Mouse (Mus musculus) midbrain, embryonic 10.5 days (tissue): Measurements from ENCODE around the gene D930020B18Rik. TPM values are rescaled to one million over a fixed set of nuclear protein-coding genes. Genes with fewer than 3 reads are reported as not detected.

Experiments
- DNase-seq: peaks from one replicate; pipeline ENCODE4 v3.0.0-alpha.2; 2017; ENCODE audit warnings: low spot score
- H3K27ac ChIP-seq: fragments of 300-500 bp; sonication (generic); replicated peaks from 2 replicates; pipeline ENCODE4 v1.5.1; 2016; ENCODE audit warnings: mild to moderate bottlenecking
- H3K27me3 ChIP-seq: fragments of 300-500 bp; sonication (generic); 2 replicates; pipeline ENCODE4 v1.6.1; 2016; ENCODE audit warnings: low read depth, mild to moderate bottlenecking; ENCODE audit not compliant: poor library complexity, severe bottlenecking
- H3K36me3 ChIP-seq: fragments of 300-500 bp; sonication (generic); 2 replicates; pipeline ENCODE4 v1.6.1; 2016; ENCODE audit warnings: mild to moderate bottlenecking, moderate library complexity
- H3K4me1 ChIP-seq: fragments of 300-500 bp; sonication (generic); 2 replicates; pipeline ENCODE4 v1.6.1; 2016
- H3K4me3 ChIP-seq: fragments of 300-500 bp; sonication (generic); 2 replicates; pipeline ENCODE4 v1.5.1; 2016; ENCODE audit warnings: mild to moderate bottlenecking, moderate library complexity
- H3K9me3 ChIP-seq: fragments of 300-500 bp; sonication (generic); replicated peaks from 2 replicates; pipeline ENCODE4 v1.6.1; 2016; ENCODE audit warnings: mild to moderate bottlenecking
- WGBS: fragments of 180-500 bp; shearing (Covaris S2); methylation state at CpG from one replicate; pipeline ENCODE4 v1.1.7; 2016; 5-methylcytosine and 5-hydroxymethylcytosine counted together
- polyA plus RNA-seq: library from polyadenylated mRNA; unstranded; fragments of >200 nt; fragmentation: Nextera tagmentation; extraction: Ambion mirVana; gene quantifications from 2 replicates; pipeline ENCODE4 v1.2.1, GENCODE M21; 2016

D930020B18Rik gene
- polyA plus RNA-seq, 1 experiment from 2014 or later, result not detected

DNA sequence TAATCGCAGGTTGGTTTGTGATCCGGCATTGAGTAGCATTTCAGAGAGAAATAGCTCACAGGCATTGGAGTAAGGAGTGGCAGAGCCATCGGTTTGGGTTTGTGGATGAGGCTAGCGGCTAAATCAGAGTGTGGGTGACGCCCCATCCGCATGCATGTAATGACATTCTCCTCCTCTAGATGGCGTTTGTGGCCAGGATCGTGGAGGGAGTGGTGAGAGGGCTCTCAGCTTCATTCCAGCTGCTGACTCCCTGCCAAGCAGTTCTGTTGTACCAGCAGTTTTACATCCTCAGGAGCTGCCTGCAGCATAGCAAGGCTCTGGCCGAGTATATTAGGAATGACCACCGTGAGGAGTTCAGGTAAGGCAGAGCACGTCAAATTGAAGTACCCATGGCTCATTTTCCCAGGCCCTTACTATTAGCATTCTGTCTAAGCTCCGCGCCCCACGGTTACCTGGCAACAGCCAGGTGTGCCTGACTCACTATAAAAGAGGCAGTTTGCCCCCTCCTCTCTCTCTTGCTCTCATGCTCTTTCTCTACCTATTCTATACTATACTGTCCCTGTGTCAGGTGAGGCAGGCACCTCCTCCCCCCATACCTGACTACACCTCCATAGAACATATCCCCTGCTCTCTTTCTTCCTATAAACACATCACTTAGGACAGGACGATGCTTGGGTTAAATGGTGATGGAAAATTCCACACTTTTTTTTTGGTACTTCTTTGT lies 48.4 kb downstream of the D930020B18Rik start:
- Histone ChIP-seq H3K27me3 (no peaks in the 10 kb centered on the region), H3K36me3 (no peaks in the 10 kb centered on the region), H3K4me3 (no peak overlapping the region), H3K4me1 (0 out of 2 replicates have a peak, but pooled peaks cover 4% of the 10 kb centered on the region), H3K27ac (no peak overlapping the region), H3K9me3 (no peaks in the 10 kb centered on the region)
- peak; percentile 78 for DNase-seq
- WGBS, result 24% methylated on average over 15 of the region's 15 CpGs

DNA sequence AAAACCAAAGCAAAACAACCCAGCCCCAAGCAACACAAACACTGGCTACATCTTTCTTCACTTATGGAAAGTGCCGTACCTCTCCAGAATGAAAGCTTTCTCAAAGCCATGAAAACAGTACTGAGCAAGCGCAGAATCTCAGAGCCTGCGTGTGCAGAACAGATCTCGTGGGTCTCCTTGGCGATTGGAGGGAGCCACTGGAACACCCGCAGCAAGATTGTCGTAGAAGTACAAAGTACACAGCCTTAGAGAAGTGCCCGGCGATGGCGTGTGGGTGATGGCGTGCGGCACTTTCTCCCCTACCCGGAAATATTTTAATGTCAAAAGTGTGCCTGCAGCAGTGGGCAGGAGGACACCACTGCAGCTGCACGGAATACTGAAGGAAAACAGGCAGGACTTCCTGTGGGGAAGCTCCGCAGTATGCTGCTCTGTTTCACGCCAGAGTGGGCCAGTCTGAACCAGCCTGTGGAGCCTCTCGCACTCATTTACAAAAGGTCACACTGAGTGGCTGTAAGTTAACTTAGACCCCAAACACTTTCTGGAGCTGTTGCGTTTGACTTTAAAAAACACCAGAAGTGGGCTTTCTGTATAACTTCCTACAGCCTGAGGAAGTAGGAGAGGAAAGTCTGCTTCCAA lies 51.7 kb downstream of the D930020B18Rik start:
- H3K4me1 ChIP-seq, result 0 out of 2 replicates have a peak, but pooled peaks cover 4% of the 10 kb centered on the region
- H3K9me3 ChIP-seq, result no peaks in the 10 kb centered on the region
- no peak for DNase-seq
- WGBS, result 47% methylated on average over 18 of the region's 18 CpGs
- no peaks in the 10 kb centered on the region for H3K27me3 ChIP-seq
- 0 out of 2 replicates have a peak overlapping the region, but pooled peaks have one; percentile 5 for H3K4me3 ChIP-seq
- H3K27ac ChIP-seq, result 0 out of 2 replicates have a peak overlapping the region, but pooled peaks have one; percentile 33
- no peaks in the 10 kb centered on the region for H3K36me3 ChIP-seq

DNA sequence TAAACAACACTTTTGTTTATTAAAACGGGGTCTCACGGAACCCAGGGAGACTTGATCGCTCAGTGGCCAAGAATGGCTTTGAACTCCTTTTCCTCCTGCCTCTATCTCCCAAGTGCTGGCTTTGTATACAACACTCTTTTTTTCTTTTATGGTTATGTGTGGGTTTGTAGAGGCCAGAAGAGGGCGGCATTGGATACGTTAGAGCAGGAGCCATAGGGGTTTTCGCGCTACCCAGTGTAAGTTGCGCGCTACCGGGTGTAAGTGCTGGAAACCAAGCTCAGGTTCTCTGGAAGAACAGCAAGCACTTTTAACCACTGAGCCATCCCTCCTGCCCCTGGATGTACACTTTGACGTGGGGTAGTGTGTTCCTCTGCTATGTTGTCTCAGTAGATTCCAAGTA lies 53.2 kb downstream of the D930020B18Rik start:
- 81% methylated on average over 11 of the region's 11 CpGs for WGBS
- H3K4me1 ChIP-seq, result 0 out of 2 replicates have a peak, but pooled peaks cover 4% of the 10 kb centered on the region
- H3K36me3 ChIP-seq, result no peaks in the 10 kb centered on the region
- no peak overlapping the region for H3K27ac ChIP-seq
- no peak overlapping the region for H3K4me3 ChIP-seq
- DNase-seq, result no peak
- H3K27me3 ChIP-seq, result no peaks in the 10 kb centered on the region
- no peaks in the 10 kb centered on the region for H3K9me3 ChIP-seq

DNA sequence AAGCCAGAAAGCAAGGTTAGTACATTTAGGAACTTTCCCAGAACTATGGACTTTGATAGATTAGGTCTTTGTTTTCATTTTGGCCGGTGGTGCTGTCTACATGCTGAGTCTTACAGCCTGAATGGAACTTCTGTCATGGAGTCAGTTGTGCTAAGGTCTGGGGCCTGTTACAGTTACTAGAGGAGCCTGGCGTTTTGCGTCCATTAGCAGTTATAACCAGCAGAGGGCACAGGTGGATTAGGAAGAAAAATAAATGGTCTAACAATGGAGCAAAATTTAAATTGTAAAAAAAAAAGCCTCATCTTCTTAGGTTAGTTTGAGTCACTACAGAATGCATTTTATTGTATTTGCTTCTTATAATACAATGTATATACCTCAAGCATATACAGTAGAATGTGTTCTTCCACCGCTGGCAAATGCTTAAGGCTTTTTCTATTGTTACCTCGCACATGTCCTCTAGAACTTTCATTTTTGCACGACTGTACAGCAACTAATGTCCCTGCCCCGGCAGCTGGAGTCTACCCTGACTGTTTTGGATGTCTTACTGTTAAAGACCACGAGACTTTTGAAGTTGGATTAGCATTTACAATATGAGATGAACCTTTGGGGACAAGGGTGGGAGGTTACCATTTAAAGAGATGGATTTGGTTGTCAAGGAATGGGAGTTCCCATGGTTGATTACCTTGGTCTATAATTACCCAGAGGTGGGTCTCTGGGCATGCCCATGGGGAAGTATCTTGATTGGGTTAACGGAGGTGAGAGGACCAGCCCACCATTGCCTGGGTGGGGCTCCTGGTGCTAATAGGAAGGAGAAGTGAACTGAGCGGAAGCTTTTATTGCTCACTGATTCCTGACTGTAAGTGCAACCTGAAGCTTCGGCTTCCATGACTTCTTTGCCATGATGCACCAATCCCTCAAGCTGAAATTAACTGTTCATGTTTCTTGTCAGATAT lies 60.2 kb downstream of the D930020B18Rik start:
- Histone ChIP-seq H3K4me3 (no peak overlapping the region), H3K27me3 (no peaks in the 10 kb centered on the region), H3K27ac (no peak overlapping the region), H3K9me3 (no peaks in the 10 kb centered on the region), H3K4me1 (no peaks in the 10 kb centered on the region), H3K36me3 (no peaks in the 10 kb centered on the region)
- WGBS, result 71% methylated on average over 11 of the region's 11 CpGs
- DNase-seq, result no peak

DNA sequence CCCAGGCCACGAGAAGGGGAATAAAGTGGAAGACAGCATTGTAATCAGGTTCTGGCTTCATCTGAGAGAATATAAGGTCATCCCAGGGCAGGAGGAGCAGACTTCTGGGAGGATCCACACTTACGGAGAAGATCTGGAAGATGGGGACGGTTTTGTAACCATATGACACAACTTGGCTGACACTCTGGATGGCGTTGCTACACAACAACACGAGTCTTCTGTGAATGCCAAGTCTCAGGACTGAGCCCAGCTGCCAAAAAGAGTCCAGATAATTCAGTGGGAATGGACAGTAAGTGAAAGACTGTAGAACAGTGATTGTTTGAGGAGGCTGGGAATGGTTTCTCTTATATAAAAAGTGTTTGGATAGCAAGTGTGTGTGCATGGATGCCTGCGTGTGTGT lies 62.2 kb downstream of the D930020B18Rik start:
- Histone ChIP-seq H3K36me3 (no peaks in the 10 kb centered on the region), H3K9me3 (no peaks in the 10 kb centered on the region)
- 87% methylated on average over 6 of the region's 6 CpGs for WGBS

DNA sequence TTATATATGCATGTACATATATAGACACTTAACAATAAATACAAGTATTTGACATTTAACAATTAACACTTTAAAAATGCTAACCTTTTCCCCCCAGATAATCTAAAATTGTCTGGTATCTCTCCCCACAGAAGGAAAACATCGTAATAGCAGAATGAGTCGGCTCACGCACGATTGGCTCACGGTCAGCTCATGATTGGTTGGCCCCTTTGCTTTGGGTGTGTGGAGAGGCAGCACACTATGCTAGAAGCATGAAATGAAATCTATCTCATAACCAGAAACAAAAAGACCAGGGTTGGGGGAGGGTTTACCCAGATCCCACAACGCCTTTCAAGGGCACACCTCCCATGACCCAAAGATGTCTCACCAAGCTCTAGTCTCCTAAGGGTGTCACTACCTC lies 63.5 kb downstream of the D930020B18Rik start:
- Histone ChIP-seq H3K9me3 (no peaks in the 10 kb centered on the region), H3K36me3 (no peaks in the 10 kb centered on the region), H3K4me3 (no peak overlapping the region), H3K27ac (no peak overlapping the region), H3K4me1 (no peaks in the 10 kb centered on the region), H3K27me3 (no peaks in the 10 kb centered on the region)
- 93% methylated on average over 6 of the region's 6 CpGs for WGBS
- no peak for DNase-seq

More for the DNA sequence above, 62.2 kb downstream of the D930020B18Rik start:
- Histone ChIP-seq H3K27me3 (no peaks in the 10 kb centered on the region), H3K4me1 (no peaks in the 10 kb centered on the region), H3K4me3 (no peak overlapping the region), H3K27ac (no peak overlapping the region)
- no peak for DNase-seq

DNA sequence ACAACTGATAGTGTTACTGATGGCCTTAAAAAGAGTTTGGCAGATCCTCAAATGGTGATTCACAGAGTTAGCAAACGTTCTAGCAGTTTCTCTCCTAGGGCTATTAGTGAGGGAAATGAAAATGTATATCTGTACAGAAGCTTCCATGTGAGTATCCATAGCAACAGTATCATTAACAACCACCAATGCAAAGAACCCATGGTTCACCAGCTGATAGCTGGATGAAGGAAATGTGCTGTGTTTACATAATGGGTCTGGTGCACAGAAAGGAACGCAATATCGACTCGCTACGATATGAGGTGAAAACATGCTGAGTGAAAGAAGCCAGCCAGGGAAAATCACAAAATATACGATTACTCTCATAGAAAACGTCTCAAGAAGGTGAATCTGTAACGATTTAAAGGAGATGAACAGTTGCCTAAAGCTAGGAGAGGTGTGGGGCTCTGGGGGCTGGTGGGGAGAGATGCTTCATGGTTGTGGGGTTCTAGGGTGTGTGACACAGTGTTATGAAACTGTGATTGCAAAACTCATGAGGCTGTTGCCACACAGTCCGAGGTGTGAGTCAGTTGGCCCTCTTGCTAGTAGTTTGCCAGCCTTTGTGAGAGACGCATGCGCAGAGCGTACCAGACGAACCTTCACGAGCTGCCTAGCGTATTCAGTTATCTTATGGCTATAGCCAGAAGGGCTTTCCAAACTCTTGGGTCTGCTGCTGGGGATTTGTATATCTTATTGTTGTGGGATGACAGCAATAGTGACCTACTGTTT lies 64.2 kb downstream of the D930020B18Rik start:
- no peaks in the 10 kb centered on the region for H3K36me3 ChIP-seq

DNA sequence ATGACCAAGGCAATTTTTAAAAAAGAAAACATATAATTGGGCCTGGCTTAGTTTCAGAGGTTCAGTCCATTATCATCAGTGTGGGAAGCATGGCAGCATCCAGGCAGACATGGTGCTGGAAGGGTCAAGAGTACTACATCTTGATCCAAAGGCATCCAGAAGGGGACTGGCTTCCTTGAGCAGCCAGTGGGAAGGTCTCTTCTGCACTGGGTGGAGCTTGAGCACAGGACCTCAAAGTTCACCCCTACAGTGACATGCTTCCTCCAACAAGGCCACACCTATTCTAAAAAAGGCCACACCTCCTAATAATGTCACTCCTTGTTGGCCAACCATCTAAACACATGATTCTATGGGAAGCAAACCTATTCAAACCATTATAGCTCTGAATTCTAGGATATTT lies 75.5 kb downstream of the D930020B18Rik start:
- H3K27ac ChIP-seq, result no peak overlapping the region
- no peak for DNase-seq
- H3K27me3 ChIP-seq, result no peaks in the 10 kb centered on the region
- H3K4me3 ChIP-seq, result no peak overlapping the region
- H3K36me3 ChIP-seq, result no peaks in the 10 kb centered on the region
- peaks cover 14% of the 10 kb centered on the region; the same call in 1 of the 2 replicates for H3K9me3 ChIP-seq
- no peaks in the 10 kb centered on the region for H3K4me1 ChIP-seq

More for the DNA sequence above, 64.2 kb downstream of the D930020B18Rik start:
- DNase-seq, result no peak
- no peak overlapping the region for H3K27ac ChIP-seq
- H3K9me3 ChIP-seq, result no peaks in the 10 kb centered on the region
- no peaks in the 10 kb centered on the region for H3K4me1 ChIP-seq
- H3K4me3 ChIP-seq, result no peak overlapping the region
- WGBS, result 93% methylated on average over 15 of the region's 15 CpGs
- H3K27me3 ChIP-seq, result no peaks in the 10 kb centered on the region

DNA sequence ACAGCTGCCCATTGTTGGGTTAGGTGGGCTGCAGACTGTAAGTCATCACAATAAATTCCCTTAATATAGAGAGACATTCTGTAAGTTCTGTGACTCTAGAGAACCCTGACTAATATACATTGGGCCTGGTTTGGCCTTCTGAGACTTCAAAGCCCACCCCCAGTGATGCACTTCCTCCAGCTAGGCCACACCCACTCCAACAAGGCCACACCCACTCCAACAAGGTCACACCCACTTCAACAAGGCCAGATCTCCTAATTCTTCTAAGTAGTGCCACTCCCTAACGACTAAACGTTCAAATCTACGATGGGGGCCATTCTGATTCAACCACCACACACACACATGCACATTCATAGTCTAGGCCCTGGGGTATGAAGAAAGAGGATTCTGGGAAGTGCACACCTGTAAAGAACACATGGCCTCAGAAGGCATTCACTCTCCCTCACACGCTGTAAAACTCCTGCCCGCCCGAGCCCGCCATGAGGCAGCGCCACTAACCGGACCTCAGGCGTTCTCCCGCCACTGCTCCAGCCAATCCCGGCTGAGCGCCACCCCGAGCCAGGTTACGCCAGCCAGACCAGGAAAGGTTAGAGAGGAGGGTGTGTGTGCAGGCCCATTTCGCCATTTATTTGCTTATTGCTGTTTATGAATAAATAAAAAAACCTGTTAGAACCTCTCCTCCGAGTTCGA lies 77.7 kb downstream of the D930020B18Rik start:
- Histone ChIP-seq H3K4me3 (no peak overlapping the region), H3K27ac (no peak overlapping the region), H3K9me3 (peaks cover 21% of the 10 kb centered on the region; the same call in 1 of the 2 replicates), H3K36me3 (no peaks in the 10 kb centered on the region), H3K4me1 (no peaks in the 10 kb centered on the region), H3K27me3 (no peaks in the 10 kb centered on the region)
- DNase-seq, result no peak
- 94% methylated on average over 18 of the region's 18 CpGs for WGBS

DNA sequence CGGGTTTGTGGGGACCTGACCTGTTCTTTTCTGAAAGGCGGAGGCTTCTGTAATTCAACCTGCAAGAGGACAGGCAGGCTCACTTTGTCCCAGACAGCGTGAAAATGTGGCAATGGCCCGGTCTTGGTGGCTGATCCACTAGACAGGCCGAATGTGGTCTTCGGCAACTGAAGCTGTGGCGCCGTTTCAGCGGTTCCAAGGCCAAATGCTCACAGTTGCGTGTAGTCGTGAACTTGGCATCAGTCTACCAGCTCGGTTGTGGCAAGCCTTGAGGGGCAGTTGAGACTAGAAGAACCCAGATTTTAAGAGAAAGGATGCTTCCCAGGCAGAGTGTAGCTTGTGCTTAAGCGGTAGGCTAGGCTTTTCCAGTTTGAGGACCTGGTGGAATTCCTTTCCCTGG lies 79.3 kb downstream of the D930020B18Rik start:
- no peak for DNase-seq
- H3K36me3 ChIP-seq, result no peaks in the 10 kb centered on the region

DNA sequence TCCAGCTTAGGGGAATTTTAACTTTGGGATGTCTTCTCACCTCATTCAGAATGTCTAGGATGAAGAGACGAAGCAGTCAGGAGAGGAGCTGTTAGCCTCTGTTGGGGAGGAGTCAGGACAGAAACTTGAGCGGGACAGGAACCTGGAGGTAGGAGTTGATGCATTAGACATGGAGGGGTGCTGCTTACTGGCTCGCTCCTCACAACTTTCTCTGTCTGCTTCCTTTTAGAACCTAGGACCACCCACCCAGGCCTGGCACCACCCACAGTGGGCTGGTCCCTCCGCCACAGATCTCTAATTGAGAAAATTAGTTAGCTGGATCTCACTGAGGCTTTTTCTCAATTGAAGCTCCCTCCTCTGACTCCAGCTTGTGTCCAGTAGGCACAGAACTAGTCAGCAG lies 85.1 kb downstream of the D930020B18Rik start:
- Histone ChIP-seq H3K4me3 (no peak overlapping the region), H3K27ac (no peak overlapping the region), H3K36me3 (no peaks in the 10 kb centered on the region), H3K4me1 (no peaks in the 10 kb centered on the region), H3K27me3 (no peaks in the 10 kb centered on the region), H3K9me3 (peaks cover 10% of the 10 kb centered on the region; the same call in 1 of the 2 replicates)
- WGBS, result 67% methylated on average over 4 of the region's 4 CpGs
- DNase-seq, result no peak

More for the DNA sequence above, 79.3 kb downstream of the D930020B18Rik start:
- Histone ChIP-seq H3K4me3 (no peak overlapping the region), H3K9me3 (peaks cover 21% of the 10 kb centered on the region; the same call in 1 of the 2 replicates), H3K27me3 (no peaks in the 10 kb centered on the region), H3K27ac (no peak overlapping the region), H3K4me1 (no peaks in the 10 kb centered on the region)
- WGBS, result 94% methylated on average over 13 of the region's 13 CpGs
